Mouse (Mus musculus) stomach, embryonic 14.5 days (tissue): ENCODE measurements around the gene Lrp4. TPM values are rescaled to one million over a fixed set of nuclear protein-coding genes. Genes with fewer than 3 reads are reported as not detected.

Source experiments
- ATAC-seq: fragments of 200-750 bp; cut with Nextera tagmentation; 2 replicates; pipeline ENCODE4 v1.8.0; 2017; ENCODE audit warnings: low read depth, moderate TSS enrichment; ENCODE audit not compliant: insufficient number of reproducible peaks, insufficient read depth, low FRiP score
- H3K27ac ChIP-seq: fragments of 300-500 bp; sonication (generic); 2 replicates; pipeline ENCODE4 v1.5.1; 2014; ENCODE audit warnings: mild to moderate bottlenecking, low read length, moderate library complexity, mixed read lengths
- H3K27me3 ChIP-seq: fragments of 300-500 bp; sonication (generic); 2 replicates; pipeline ENCODE4 v1.6.1; 2014; ENCODE audit warnings: low read length, control low read depth, mixed read lengths; ENCODE audit not compliant: control insufficient read depth, insufficient read depth
- H3K36me3 ChIP-seq: fragments of 300-500 bp; sonication (generic); 2 replicates; pipeline ENCODE4 v1.6.1; 2014; ENCODE audit warnings: mild to moderate bottlenecking, control low read depth, low read length, moderate library complexity, mixed read lengths; ENCODE audit not compliant: control insufficient read depth, insufficient read depth
- H3K4me1 ChIP-seq: fragments of 300-500 bp; sonication (generic); 2 replicates; pipeline ENCODE4 v1.6.1; 2014; ENCODE audit warnings: low read length, control low read depth, mixed read lengths; ENCODE audit not compliant: control insufficient read depth, insufficient read depth
- H3K4me2 ChIP-seq: fragments of 300-500 bp; sonication (generic); replicated peaks from 2 replicates; pipeline ENCODE4 v1.6.1; 2014; ENCODE audit warnings: low read depth, low read length, control low read depth
- H3K4me3 ChIP-seq: fragments of 300-500 bp; sonication (generic); 2 replicates; pipeline ENCODE4 v1.5.1; 2014; ENCODE audit warnings: low read depth, low read length, control low read depth
- H3K9ac ChIP-seq: fragments of 300-500 bp; sonication (generic); replicated peaks from 2 replicates; pipeline ENCODE4 v1.6.1; 2014; ENCODE audit warnings: low read depth, mild to moderate bottlenecking, control low read depth, low read length, moderate library complexity, mixed read lengths
- H3K9me3 ChIP-seq: fragments of 300-500 bp; sonication (generic); 2 replicates; pipeline ENCODE4 v1.6.1; 2016; ENCODE audit warnings: low read depth, low read length, control low read depth; ENCODE audit not compliant: control insufficient read depth
- WGBS: fragments of 180-500 bp; shearing (Covaris S2); extraction: QIAGEN DNeasy Blood & Tissue Kit; methylation state at CpG from one replicate; pipeline ENCODE4 v1.1.7; 2014; 5-methylcytosine and 5-hydroxymethylcytosine counted together
- polyA plus RNA-seq: library from polyadenylated mRNA; unstranded; fragments of >200 nt; fragmentation: Nextera tagmentation; extraction: Ambion mirVana; gene quantifications from 2 replicates; pipeline ENCODE4 v1.2.1, GENCODE M21; 2014

Lrp4 gene
- polyA plus RNA-seq, 1 experiment from 2014 or later, result 5.9 TPM

GRCm38 (mm10) chr2:91462681-91463080 lies 5.4 kb downstream of the Lrp4 start:
- peaks cover 25% of the 10 kb centered on the region for H3K4me1 ChIP-seq
- no peak overlapping the region for H3K9ac ChIP-seq
- H3K27me3 ChIP-seq, result no peaks in the 10 kb centered on the region
- H3K36me3 ChIP-seq, result no peaks in the 10 kb centered on the region
- H3K4me2 ChIP-seq, result peak overlapping the region; percentile 22; the same call in 1 of the 2 replicates
- 12% methylated on average over 12 of the region's 12 CpGs for WGBS
- H3K27ac ChIP-seq, result peak overlapping the region; percentile 52; the same call in 1 of the 2 replicates
- H3K4me3 ChIP-seq, result no peak overlapping the region
- no peak for ATAC-seq
- no peaks in the 10 kb centered on the region for H3K9me3 ChIP-seq

- peaks cover 30% of the 10 kb centered on the region for H3K4me1 ChIP-seq
- H3K36me3 ChIP-seq, result no peaks in the 10 kb centered on the region
- H3K4me3 ChIP-seq, result no peak overlapping the region
- H3K27me3 ChIP-seq, result no peaks in the 10 kb centered on the region
- H3K9me3 ChIP-seq, result no peaks in the 10 kb centered on the region
- no peak overlapping the region for H3K4me2 ChIP-seq
- WGBS, result 84% methylated on average over 3 of the region's 3 CpGs
- ATAC-seq, result no peak
- no peak overlapping the region for H3K27ac ChIP-seq
- H3K9ac ChIP-seq, result no peak overlapping the region
Measured at GRCm38 (mm10) chr2:91465934-91466333, 8.6 kb downstream of the Lrp4 start.

GRCm38 (mm10) chr2:91467613-91468012 lies 10.3 kb downstream of the Lrp4 start:
- Histone ChIP-seq H3K4me1 (peaks cover 15% of the 10 kb centered on the region), H3K27me3 (no peaks in the 10 kb centered on the region), H3K36me3 (no peaks in the 10 kb centered on the region), H3K4me2 (no peak overlapping the region), H3K9ac (no peak overlapping the region), H3K4me3 (no peak overlapping the region), H3K9me3 (no peaks in the 10 kb centered on the region), H3K27ac (peak overlapping the region; percentile 61; the same call in 1 of the 2 replicates)
- 64% methylated on average over 8 of the region's 8 CpGs for WGBS
- no peak for ATAC-seq

GRCm38 (mm10) chr2:91470055-91470647 lies 12.8 kb downstream of the Lrp4 start:
- H3K4me3 ChIP-seq, result no peak overlapping the region
- no peaks in the 10 kb centered on the region for H3K27me3 ChIP-seq
- peaks cover 8% of the 10 kb centered on the region; the same call in 1 of the 2 replicates for H3K4me1 ChIP-seq
- peaks cover 7% of the 10 kb centered on the region for H3K36me3 ChIP-seq
- H3K9me3 ChIP-seq, result no peaks in the 10 kb centered on the region
- H3K9ac ChIP-seq, result no peak overlapping the region
- H3K27ac ChIP-seq, result no peak overlapping the region
- H3K4me2 ChIP-seq, result no peak overlapping the region
- WGBS, result 26% methylated on average over 7 of the region's 7 CpGs
- peak; percentile 19; the same call in 1 of the 2 replicates for ATAC-seq

GRCm38 (mm10) chr2:91474358-91474757 lies 17.0 kb downstream of the Lrp4 start:
- no peaks in the 10 kb centered on the region for H3K9me3 ChIP-seq
- no peaks in the 10 kb centered on the region for H3K27me3 ChIP-seq
- H3K4me1 ChIP-seq, result peaks cover 6% of the 10 kb centered on the region; the same call in 1 of the 2 replicates
- peaks cover 30% of the 10 kb centered on the region for H3K36me3 ChIP-seq
- H3K4me2 ChIP-seq, result no peak overlapping the region
- H3K4me3 ChIP-seq, result no peak overlapping the region
- 57% methylated on average over 12 of the region's 12 CpGs for WGBS
- H3K27ac ChIP-seq, result no peak overlapping the region
- ATAC-seq, result peak; percentile 83
- no peak overlapping the region for H3K9ac ChIP-seq

- no peak for ATAC-seq
- Histone ChIP-seq H3K4me2 (no peak overlapping the region), H3K27me3 (no peaks in the 10 kb centered on the region), H3K27ac (no peak overlapping the region), H3K4me3 (no peak overlapping the region), H3K9me3 (no peaks in the 10 kb centered on the region), H3K4me1 (no peaks in the 10 kb centered on the region), H3K36me3 (peaks cover 30% of the 10 kb centered on the region), H3K9ac (no peak overlapping the region)
- 65% methylated on average over 7 of the region's 7 CpGs for WGBS
Measured at GRCm38 (mm10) chr2:91475791-91476190, 18.5 kb downstream of the Lrp4 start.

GRCm38 (mm10) chr2:91476251-91476661 lies 18.9 kb downstream of the Lrp4 start:
- H3K9me3 ChIP-seq, result no peaks in the 10 kb centered on the region
- H3K9ac ChIP-seq, result no peak overlapping the region
- H3K27me3 ChIP-seq, result no peaks in the 10 kb centered on the region
- H3K36me3 ChIP-seq, result peaks cover 30% of the 10 kb centered on the region
- H3K4me2 ChIP-seq, result no peak overlapping the region
- ATAC-seq, result no peak
- WGBS, result 70% methylated on average over 17 of the region's 17 CpGs
- H3K4me1 ChIP-seq, result no peaks in the 10 kb centered on the region
- H3K27ac ChIP-seq, result no peak overlapping the region
- no peak overlapping the region for H3K4me3 ChIP-seq

- H3K36me3 ChIP-seq, result peaks cover 33% of the 10 kb centered on the region
- 75% methylated on average over 7 of the region's 7 CpGs for WGBS
- ATAC-seq, result no peak
- no peaks in the 10 kb centered on the region for H3K9me3 ChIP-seq
- no peaks in the 10 kb centered on the region for H3K27me3 ChIP-seq
- H3K4me2 ChIP-seq, result no peak overlapping the region
- no peaks in the 10 kb centered on the region for H3K4me1 ChIP-seq
- no peak overlapping the region for H3K4me3 ChIP-seq
- no peak overlapping the region for H3K9ac ChIP-seq
- H3K27ac ChIP-seq, result no peak overlapping the region
Measured at GRCm38 (mm10) chr2:91476841-91477240, 19.5 kb downstream of the Lrp4 start.

GRCm38 (mm10) chr2:91480399-91480801 lies 23.1 kb downstream of the Lrp4 start:
- Histone ChIP-seq H3K4me3 (no peak overlapping the region), H3K4me1 (no peaks in the 10 kb centered on the region), H3K27me3 (no peaks in the 10 kb centered on the region), H3K9ac (no peak overlapping the region), H3K4me2 (no peak overlapping the region), H3K9me3 (no peaks in the 10 kb centered on the region), H3K27ac (no peak overlapping the region), H3K36me3 (peaks cover 38% of the 10 kb centered on the region)
- no peak for ATAC-seq
- WGBS, result 98% methylated on average over 9 of the region's 9 CpGs
